Mouse (Mus musculus): Measurements from ENCODE around the gene Shpk.

DNA sequence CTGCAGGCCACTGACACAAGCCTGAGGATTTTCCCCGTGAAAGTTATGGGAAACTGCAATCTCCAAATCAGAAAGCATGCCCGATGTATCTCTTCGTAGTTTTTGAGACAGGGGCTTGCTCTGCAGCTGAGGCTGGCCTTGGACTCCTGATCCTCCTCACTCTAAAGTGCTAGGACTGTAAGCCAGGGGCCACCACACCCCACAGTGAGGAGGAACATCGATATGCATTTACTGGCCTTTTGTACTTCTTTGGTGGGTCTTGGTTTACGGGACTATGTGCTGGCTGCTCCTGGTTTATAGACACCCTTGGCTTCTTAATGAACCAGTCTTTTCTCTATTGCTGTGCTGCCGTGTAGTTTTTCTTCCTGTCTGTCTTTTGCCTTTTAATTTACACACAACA, 42.9 kb downstream of the Shpk start:
- no peak for TF ChIP-seq POLR2A (IDR thresholded peaks at IDR 0.05; ENCODE audit: borderline replicate concordance, low read depth, low read length)
- TF ChIP-seq CTCF (IDR thresholded peaks at IDR 0.05; ENCODE audit: low read depth, low read length), result no peak
